Mouse (Mus musculus): ENCODE results near the gene 1700066M21Rik. TPM values are rescaled to one million over a fixed set of nuclear protein-coding genes. Genes with fewer than 3 reads are reported as not detected.

1700066M21Rik gene
- polyA plus RNA-seq (2015; fragmentation: Nextera tagmentation; extraction: Ambion mirVana), result 6.2 and 6.8 TPM in 2 replicates

GRCm38 (mm10) chr1:57377376-57378341, at the start of gene 1700066M21Rik:
Gene 1700066M21Rik (plus strand): TSS chr1:57377620.
- under 1% methylated on average over 80 of the region's 81 CpGs for WGBS (ENCODE audit: insufficient replicate concordance)
- no peaks in the 10 kb centered on the region for H3K9me3 ChIP-seq (ENCODE audit: low read length)
- no peaks in the 10 kb centered on the region for H3K27me3 ChIP-seq (ENCODE audit: insufficient read depth, low read length)
- peak within 1 kb of the TSS; percentile 75 for H3K27ac ChIP-seq (ENCODE audit: low read depth)
- H3K4me3 ChIP-seq (ENCODE audit: low read depth, low read length), result peak within 1 kb of the TSS; percentile 92
- peaks cover 8% of the 10 kb centered on the region for H3K4me1 ChIP-seq (ENCODE audit: insufficient read depth)
- TF ChIP-seq EP300 (IDR thresholded peaks at IDR 0.05; ENCODE audit: low read depth), result no peak
- no peak for TF ChIP-seq CTCF (IDR thresholded peaks at IDR 0.05; ENCODE audit: low read depth)
- peaks cover 3% of the 10 kb centered on the region; the same call in 1 of the 2 replicates for H3K36me3 ChIP-seq (replicated peaks; ENCODE audit: insufficient read depth, low read length)
- H3K9ac ChIP-seq (replicated peaks), result peak within 1 kb of the TSS; percentile 92
- H3K4me2 ChIP-seq (ENCODE audit: low read depth, low read length), result peak within 1 kb of the TSS; percentile 92
- ATAC-seq (peak; percentile 98), DNase-seq (peak; percentile 97)

DNA sequence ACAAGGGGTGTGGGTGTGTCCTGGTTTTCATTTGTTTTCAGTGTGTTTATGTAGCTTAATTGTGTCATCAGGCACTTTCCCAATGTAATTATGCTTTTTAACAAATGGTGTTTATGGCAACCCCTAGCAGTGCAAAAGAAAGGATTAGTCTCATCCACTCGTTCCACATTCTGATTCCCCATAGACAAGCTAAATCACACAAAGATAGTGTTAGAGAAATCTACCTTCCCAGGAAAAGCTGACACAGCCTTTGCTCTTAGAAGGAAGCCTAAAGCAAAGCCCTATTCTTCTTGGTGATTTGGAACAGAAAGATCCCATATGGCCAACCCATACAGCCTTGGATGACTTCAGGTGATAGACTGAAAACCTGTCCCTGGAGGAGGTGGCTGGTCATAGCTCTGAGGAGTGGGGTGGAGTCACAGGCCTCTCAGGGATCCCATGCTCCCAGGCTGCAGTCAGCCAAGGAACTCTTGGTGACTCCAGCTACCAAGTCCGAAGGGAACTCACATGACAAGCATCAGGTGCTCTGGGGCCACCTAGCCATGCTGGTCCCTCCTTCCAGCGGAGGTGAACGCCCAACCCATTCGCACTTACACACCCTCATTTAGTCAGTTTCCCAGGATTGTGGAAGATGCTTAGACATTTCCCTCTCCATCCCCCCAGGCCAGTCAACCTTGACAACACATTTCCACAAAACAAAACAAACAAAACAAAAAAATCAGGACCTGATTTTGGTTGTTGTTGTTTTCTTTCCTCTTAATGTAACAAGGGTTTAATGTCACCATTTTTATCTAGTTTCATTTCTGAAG, 47.9 kb upstream of the 1700066M21Rik start:
- no peak for ATAC-seq
- no peaks in the 10 kb centered on the region for H3K4me1 ChIP-seq (ENCODE audit: insufficient read depth)
- no peak overlapping the region for H3K9ac ChIP-seq (replicated peaks)
- 72% methylated on average over 5 of the region's 5 CpGs for WGBS (ENCODE audit: insufficient replicate concordance)
- H3K4me2 ChIP-seq (ENCODE audit: low read depth, low read length), result no peak overlapping the region
- no peak overlapping the region for H3K4me3 ChIP-seq (ENCODE audit: low read depth, low read length)
- H3K36me3 ChIP-seq (replicated peaks; ENCODE audit: insufficient read depth, low read length), result no peaks in the 10 kb centered on the region
- no peaks in the 10 kb centered on the region for H3K9me3 ChIP-seq (ENCODE audit: low read length)
- no peak for TF ChIP-seq EP300 (IDR thresholded peaks at IDR 0.05; ENCODE audit: low read depth)
- no peak for TF ChIP-seq CTCF (IDR thresholded peaks at IDR 0.05; ENCODE audit: low read depth)
- no peaks in the 10 kb centered on the region for H3K27me3 ChIP-seq (ENCODE audit: insufficient read depth, low read length)
- DNase-seq, result no peak
- no peak overlapping the region for H3K27ac ChIP-seq (ENCODE audit: low read depth)

DNA sequence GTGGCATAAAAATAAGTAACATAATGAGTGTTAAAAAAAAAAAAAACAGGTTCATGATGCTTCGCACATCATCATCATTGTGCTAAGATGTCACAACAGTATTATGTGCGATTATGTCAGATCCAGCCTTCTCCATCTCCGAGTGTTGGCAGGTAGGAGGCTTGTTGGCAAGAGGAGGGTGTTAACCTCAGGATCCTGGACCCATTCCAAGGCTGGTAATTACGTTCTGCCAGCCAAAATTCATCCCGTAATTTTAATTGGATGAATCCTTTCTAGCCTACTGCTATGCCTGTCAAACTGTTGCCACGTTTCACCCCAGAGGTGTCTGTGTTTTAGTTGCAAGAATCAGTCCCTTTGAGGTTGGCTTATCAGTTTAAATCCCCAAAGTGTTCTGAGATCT, 47.2 kb upstream of the 1700066M21Rik start:
- 74% methylated on average over 6 of the region's 6 CpGs for WGBS (ENCODE audit: insufficient replicate concordance)
- ATAC-seq, result no peak
- Histone ChIP-seq H3K27ac (ENCODE audit: low read depth) (no peak overlapping the region), H3K9ac (replicated peaks) (no peak overlapping the region), H3K4me1 (ENCODE audit: insufficient read depth) (no peaks in the 10 kb centered on the region), H3K27me3 (ENCODE audit: insufficient read depth, low read length) (no peaks in the 10 kb centered on the region), H3K4me2 (ENCODE audit: low read depth, low read length) (no peak overlapping the region), H3K9me3 (ENCODE audit: low read length) (no peaks in the 10 kb centered on the region), H3K4me3 (ENCODE audit: low read depth, low read length) (no peak overlapping the region), H3K36me3 (replicated peaks; ENCODE audit: insufficient read depth, low read length) (no peaks in the 10 kb centered on the region)
- no peak for TF ChIP-seq EP300 (IDR thresholded peaks at IDR 0.05; ENCODE audit: low read depth)
- no peak for TF ChIP-seq CTCF (IDR thresholded peaks at IDR 0.05; ENCODE audit: low read depth)
- DNase-seq, result no peak

GRCm38 (mm10) chr1:57332040-57332439, 45.4 kb upstream of the 1700066M21Rik start:
- Histone ChIP-seq H3K4me2 (ENCODE audit: low read depth, low read length) (no peak overlapping the region), H3K27ac (ENCODE audit: low read depth) (no peak overlapping the region), H3K4me3 (ENCODE audit: low read depth, low read length) (no peak overlapping the region), H3K36me3 (replicated peaks; ENCODE audit: insufficient read depth, low read length) (no peaks in the 10 kb centered on the region), H3K9ac (replicated peaks) (no peak overlapping the region), H3K27me3 (ENCODE audit: insufficient read depth, low read length) (no peaks in the 10 kb centered on the region), H3K4me1 (ENCODE audit: insufficient read depth) (no peaks in the 10 kb centered on the region), H3K9me3 (ENCODE audit: low read length) (no peaks in the 10 kb centered on the region)
- TF ChIP-seq EP300 (IDR thresholded peaks at IDR 0.05; ENCODE audit: low read depth), result no peak
- TF ChIP-seq CTCF (IDR thresholded peaks at IDR 0.05; ENCODE audit: low read depth), result no peak
- DNase-seq, result no peak
- no peak for ATAC-seq
- 31% methylated on average over 4 of the region's 4 CpGs for WGBS (ENCODE audit: insufficient replicate concordance)

- WGBS (ENCODE audit: insufficient replicate concordance), result 33% methylated on average over 11 of the region's 11 CpGs
- ATAC-seq, result no peak
Observed at GRCm38 (mm10) chr1:57333550-57334213, 43.7 kb upstream of the 1700066M21Rik start.

More at GRCm38 (mm10) chr1:57333550-57334213, 43.7 kb upstream of the 1700066M21Rik start:
- no peak overlapping the region for H3K27ac ChIP-seq (ENCODE audit: low read depth)
- no peaks in the 10 kb centered on the region for H3K27me3 ChIP-seq (ENCODE audit: insufficient read depth, low read length)
- no peak overlapping the region for H3K4me3 ChIP-seq (ENCODE audit: low read depth, low read length)
- H3K9me3 ChIP-seq (ENCODE audit: low read length), result no peaks in the 10 kb centered on the region
- no peak overlapping the region for H3K4me2 ChIP-seq (ENCODE audit: low read depth, low read length)
- H3K36me3 ChIP-seq (replicated peaks; ENCODE audit: insufficient read depth, low read length), result no peaks in the 10 kb centered on the region
- no peaks in the 10 kb centered on the region for H3K4me1 ChIP-seq (ENCODE audit: insufficient read depth)
- no peak overlapping the region for H3K9ac ChIP-seq (replicated peaks)
- TF ChIP-seq CTCF (IDR thresholded peaks at IDR 0.05; ENCODE audit: low read depth), result no peak
- TF ChIP-seq EP300 (IDR thresholded peaks at IDR 0.05; ENCODE audit: low read depth), result no peak
- no peak for DNase-seq
